Mouse (Mus musculus) cortical plate, adult 2 months (tissue): Measurements from ENCODE around the gene Ubxn10. TPM values are rescaled to one million over a fixed set of nuclear protein-coding genes. Genes with fewer than 3 reads are reported as not detected.
A peak's percentile ranks its signal among the peaks of the same experiment; 100 is the strongest.

Experiments used
- H3K27ac ChIP-seq: fragments of 200-500 bp; 2 replicates; pipeline ENCODE4 v1.5.1; 2012; ENCODE audit warnings: low read length, control low read depth, inconsistent platforms; ENCODE audit not compliant: insufficient read depth
- H3K4me1 ChIP-seq: fragments of 200-500 bp; 2 replicates; pipeline ENCODE4 v1.6.1; 2011; ENCODE audit warnings: low read length; ENCODE audit not compliant: control insufficient read depth, insufficient read depth
- H3K4me3 ChIP-seq: fragments of 200-500 bp; 2 replicates; pipeline ENCODE4 v1.5.1; 2011; ENCODE audit warnings: mild to moderate bottlenecking, low read length, control low read depth; ENCODE audit not compliant: insufficient read depth
- CTCF ChIP-seq: fragments of 200-500 bp; IDR thresholded peaks from 2 replicates; pipeline ENCODE4 v1.5.1; 2011; ENCODE audit warnings: mild to moderate bottlenecking, control low read depth, low read length; ENCODE audit not compliant: insufficient read depth; ENCODE audit errors: extremely low read depth
- POLR2A ChIP-seq: fragments of 200-500 bp; IDR thresholded peaks from 2 replicates; pipeline ENCODE4 v1.6.1; 2011; ENCODE audit warnings: mild to moderate bottlenecking, low read length, control low read depth; ENCODE audit not compliant: insufficient read depth; ENCODE audit errors: extremely low read depth
- polyA plus RNA-seq: library from polyadenylated mRNA; depleted of rRNA; stranded (reverse); fragments of >200 nt; gene quantifications from 2 replicates; pipeline ENCODE4 v1.2.3, GENCODE M21; 2012; rRNA removed

The Ubxn10 gene
- 1.2 and 1.3 TPM in 2 replicates for polyA plus RNA-seq

DNA sequence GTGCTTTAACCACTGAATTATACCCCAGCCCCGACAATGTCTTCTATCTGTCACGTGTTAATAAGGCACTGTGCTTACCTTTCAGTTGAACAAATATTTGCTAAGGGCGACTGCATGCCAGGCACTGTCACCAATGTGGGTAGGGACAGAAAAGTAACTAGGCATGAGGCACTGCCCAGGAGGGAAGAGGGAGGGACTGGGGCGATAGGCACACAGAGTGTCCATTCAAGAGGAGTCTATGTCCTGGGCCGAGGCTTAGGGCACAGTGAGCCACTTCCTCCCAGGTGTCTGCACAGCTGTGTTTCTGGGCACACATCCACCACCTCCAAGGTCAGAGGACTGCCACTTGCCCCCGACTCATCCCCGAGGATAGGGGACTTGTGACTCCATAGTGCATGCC is at the start of gene Ubxn10:
Gene Ubxn10 (minus strand): TSS at position 137 of the 400 bp plus-strand sequence.
- H3K27ac ChIP-seq = no peak within 1 kb of the TSS
- H3K4me3 ChIP-seq = no peak within 1 kb of the TSS
- H3K4me1 ChIP-seq = peaks cover 2% of the 10 kb centered on the region; the same call in 1 of the 2 replicates
- TF ChIP-seq CTCF (no peak), POLR2A (no peak)

DNA sequence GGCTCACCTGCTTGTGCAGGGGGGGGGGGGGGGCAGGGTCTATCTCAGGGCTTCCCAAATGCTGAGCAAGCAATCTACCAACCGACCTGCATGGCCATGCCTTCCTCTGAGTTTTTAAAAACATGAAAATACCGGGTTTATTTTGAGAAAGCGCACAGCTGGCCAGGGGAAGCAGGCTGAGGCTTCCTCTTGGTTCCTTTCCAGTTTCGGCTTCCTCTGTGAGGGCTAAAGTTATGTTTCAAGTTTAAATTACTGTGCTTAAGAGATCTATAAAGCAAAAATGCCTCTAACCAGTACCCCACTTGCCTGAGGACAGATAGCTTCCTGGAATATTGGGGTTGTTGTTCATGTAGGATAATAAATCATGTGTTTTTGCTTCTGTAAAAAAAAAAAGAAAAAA is 49.2 kb upstream of the Ubxn10 start:
- peaks cover 7% of the 10 kb centered on the region for H3K4me1 ChIP-seq
- no peak for TF ChIP-seq POLR2A
- TF ChIP-seq CTCF = no peak
- no peak overlapping the region for H3K4me3 ChIP-seq
- no peak overlapping the region for H3K27ac ChIP-seq

GRCm38 (mm10) chr4:138785721-138786120 is 48.8 kb upstream of the Ubxn10 start:
- Histone ChIP-seq H3K4me1 (peaks cover 7% of the 10 kb centered on the region), H3K27ac (no peak overlapping the region), H3K4me3 (no peak overlapping the region)
- TF ChIP-seq POLR2A (no peak), CTCF (0 out of 2 replicates have a peak, but pooled peaks have one; percentile 11)

DNA sequence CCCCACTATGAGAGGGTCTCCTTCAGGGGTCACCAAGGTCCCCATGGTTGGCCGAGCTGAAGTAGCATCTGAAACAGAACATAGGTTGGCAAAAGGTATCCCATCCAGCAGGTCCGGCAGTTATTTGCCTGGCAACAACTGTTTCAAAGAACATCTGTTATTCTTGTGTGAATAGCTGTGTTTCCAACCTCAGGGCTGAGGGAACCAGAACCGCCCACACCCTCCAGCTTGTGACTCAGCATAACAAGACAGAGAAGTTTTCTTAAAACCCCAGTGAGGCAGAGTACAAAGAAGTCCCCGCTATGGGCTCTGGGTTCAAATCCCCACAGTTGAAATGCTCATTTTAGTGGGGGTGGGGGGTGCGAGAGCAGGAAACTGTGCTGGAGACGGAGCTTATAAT is 45.1 kb upstream of the Ubxn10 start:
- TF ChIP-seq CTCF (no peak), POLR2A (no peak)
- no peak overlapping the region for H3K27ac ChIP-seq
- no peak overlapping the region for H3K4me3 ChIP-seq
- H3K4me1 ChIP-seq = peaks cover 2% of the 10 kb centered on the region; the same call in 1 of the 2 replicates

- H3K27ac ChIP-seq = no peak overlapping the region
- H3K4me3 ChIP-seq = no peak overlapping the region
- TF ChIP-seq POLR2A = no peak
- TF ChIP-seq CTCF = no peak
- no peaks in the 10 kb centered on the region for H3K4me1 ChIP-seq
These were observed 43.3 kb upstream of the Ubxn10 start for GRCm38 (mm10) chr4:138780300-138780699.

DNA sequence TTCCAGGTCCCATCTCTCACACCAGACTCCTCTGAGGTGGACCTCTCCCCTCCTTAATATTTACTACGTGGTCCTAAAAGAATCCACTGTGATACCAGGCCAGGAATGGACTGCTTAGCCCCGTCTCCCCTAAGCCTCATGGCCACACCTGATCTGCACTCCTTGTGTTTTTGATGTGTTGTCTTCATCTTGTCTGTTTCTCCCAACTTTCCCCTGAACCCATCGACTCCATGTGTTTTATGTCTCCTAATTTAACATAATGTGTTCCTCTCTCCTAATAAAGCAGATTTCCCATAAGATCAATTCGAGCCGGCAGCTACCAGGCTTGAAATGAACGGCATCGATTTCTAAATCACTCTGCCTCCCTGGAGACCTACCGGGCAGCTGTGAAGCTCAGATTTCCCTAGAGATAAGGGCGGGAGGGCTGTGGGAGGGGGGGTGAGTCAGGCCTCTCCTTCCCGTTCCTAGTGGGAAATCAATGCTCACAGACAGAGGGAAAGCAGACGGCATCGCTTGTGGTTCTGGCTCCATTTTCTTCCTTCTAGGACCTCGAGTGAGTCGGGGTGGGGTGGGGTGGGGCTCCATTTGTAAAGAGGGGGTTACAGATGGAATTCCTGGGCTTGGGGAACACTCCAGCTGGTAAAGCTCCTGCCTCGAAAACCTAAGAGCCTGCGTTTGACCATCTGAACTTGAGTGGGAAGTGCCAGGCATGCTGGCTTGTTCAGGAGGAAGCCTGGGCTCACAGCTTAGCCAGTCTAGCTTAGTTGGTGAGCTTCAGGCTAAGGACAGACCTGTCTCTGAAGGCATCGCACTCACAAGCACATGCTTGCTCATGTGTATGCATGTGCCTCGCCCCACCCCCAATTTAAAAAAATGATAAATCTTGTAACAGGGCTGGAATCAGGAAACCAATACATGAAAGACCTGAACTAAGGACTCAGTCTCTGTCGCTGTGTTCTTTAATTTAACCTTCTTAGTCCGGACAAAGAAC is 40.7 kb upstream of the Ubxn10 start:
- Histone ChIP-seq H3K4me3 (no peak overlapping the region), H3K27ac (no peak overlapping the region), H3K4me1 (no peaks in the 10 kb centered on the region)
- no peak for TF ChIP-seq CTCF
- no peak for TF ChIP-seq POLR2A

- no peak within 1 kb of the TSS for H3K4me3 ChIP-seq
- no peak within 1 kb of the TSS for H3K27ac ChIP-seq
- H3K4me1 ChIP-seq = no peaks in the 10 kb centered on the region
- TF ChIP-seq POLR2A = no peak
These were observed 38.5 kb upstream of the Ubxn10 start, which contains the start of gene Pla2g2d for GRCm38 (mm10) chr4:138775435-138775834. Gene Pla2g2d, plus strand, starts transcription at chr4:138775735.

DNA sequence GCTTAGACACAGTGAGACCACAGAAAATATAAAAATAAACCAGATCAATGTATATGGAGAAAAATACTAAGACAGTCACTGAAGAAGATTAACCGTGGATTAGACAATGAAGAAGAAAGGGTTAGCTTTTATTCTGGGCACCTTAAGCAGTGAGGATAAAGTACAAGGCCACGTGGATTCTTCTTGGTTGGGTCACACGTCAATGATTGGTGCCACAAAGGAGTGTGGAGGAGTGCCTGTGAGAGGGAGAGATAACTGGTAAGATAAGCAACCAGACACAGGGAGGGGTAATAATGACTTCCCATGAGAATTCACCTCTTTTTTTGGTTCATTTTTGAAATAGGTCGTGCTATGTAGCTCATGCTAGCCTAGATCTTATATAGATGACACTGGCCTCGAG is 35.4 kb upstream of the Ubxn10 start:
- no peak overlapping the region for H3K27ac ChIP-seq
- H3K4me3 ChIP-seq = no peak overlapping the region
- TF ChIP-seq POLR2A = no peak
- no peak for TF ChIP-seq CTCF
- no peaks in the 10 kb centered on the region for H3K4me1 ChIP-seq

DNA sequence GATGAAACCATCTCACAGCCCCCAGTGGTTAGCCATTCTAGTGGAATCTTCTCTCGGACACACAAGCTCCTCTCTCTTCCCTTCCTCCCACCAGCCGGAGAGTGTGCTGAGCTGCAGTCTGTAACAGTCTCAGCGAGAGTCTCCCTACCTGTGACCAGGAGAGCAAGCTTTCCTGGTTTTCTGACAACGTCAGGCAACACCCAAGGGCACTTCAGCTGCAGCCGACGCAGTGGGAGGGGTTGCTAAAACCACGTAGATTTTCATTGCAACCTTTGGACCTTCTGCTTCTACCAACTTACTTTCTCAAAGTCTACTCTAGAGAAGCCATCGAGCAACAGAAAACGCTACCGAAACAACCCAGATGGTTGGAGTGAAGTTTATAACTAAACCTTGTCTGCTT is 35.0 kb upstream of the Ubxn10 start:
- TF ChIP-seq CTCF (no peak), POLR2A (no peak)
- Histone ChIP-seq H3K4me3 (no peak overlapping the region), H3K27ac (no peak overlapping the region), H3K4me1 (no peaks in the 10 kb centered on the region)

DNA sequence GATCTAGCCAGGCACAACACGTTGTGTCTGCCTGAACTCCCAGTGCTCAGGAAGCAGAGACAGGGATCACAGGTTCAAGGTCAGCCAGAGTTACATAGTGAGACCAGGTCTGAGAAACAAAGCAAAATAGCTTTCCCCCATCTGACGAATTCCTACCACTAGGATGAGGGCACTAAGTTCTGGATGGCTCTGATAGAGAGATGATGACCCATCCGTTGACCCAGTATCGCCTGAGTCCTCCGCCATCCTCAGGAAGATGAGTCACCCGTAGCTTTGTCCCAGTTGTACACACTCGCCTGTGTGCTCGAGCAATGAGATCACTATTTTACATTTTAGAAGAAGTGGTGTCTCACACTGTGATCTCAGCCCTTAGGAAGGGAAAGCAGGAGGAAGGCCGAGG is 25.3 kb upstream of the Ubxn10 start:
- Histone ChIP-seq H3K4me1 (no peaks in the 10 kb centered on the region), H3K27ac (no peak overlapping the region), H3K4me3 (no peak overlapping the region)
- no peak for TF ChIP-seq CTCF
- no peak for TF ChIP-seq POLR2A
